Mouse (Mus musculus) heart, postnatal 0 days (tissue): ENCODE results near the gene Spats2.

Experiments used
- CTCF ChIP-seq: IDR thresholded peaks from 2 replicates; pipeline ENCODE4 v1.5.1; 2016; ENCODE audit warnings: antibody characterized with exemption, control low read depth, low read depth
- EP300 ChIP-seq: IDR thresholded peaks from 2 replicates; pipeline ENCODE4 v1.6.1; 2016; ENCODE audit warnings: antibody characterized with exemption, low read depth

DNA sequence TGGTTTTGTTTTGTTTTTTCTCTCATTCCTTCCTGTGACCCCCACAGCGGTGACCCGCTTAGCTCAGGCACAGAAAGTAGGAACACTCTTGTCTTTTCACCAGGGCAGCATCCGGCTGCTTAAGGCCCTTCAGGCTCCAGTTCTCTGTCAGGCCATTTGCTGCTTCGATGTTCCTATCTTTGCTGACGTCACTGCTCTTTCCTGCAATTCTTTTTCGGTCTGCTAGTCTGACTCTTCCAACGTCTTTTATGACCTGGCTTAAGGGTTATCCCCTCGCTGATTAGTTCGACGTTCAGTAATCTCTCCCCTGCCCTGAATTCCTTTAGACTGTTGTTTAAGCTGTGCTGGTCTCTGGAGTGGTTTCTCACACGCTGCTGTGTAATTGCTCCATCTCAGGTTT lies 9.2 kb upstream of the Spats2 start:
- TF ChIP-seq CTCF (no peak), EP300 (no peak)
